Mouse (Mus musculus): ENCODE data around the gene Bcorl1. TPM values are rescaled to one million over a fixed set of nuclear protein-coding genes. Genes with fewer than 3 reads are reported as not detected.

Bcorl1 gene
- total and polyA plus RNA-seq, 2 experiments = 2.2 to 2.8 TPM

DNA sequence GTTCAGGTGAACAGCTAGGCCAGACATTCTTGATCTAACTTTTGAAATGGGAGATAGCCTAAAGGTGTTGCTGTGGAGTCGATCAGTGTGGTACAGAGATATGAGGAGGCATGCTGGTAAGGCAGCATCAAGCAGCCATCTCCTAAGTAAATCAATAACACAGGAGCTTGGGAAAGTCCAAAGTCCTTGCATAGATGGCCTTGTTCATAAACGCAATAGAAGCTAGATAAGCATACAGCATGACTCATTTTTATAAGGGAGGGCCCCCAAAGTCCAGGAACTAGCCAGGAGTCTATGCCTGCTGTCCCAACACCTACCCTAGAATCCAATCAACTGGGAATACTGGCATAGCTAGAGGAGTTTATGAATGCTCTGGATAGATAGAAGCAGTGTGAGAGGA, 77.3 kb downstream of the Bcorl1 start:
- DNase-seq (ENCODE audit: extremely low read depth, low read depth, low spot score) = no peak
- WGBS = 42% methylated on average over 2 of the region's 2 CpGs
- Histone ChIP-seq H3K9ac (ENCODE audit: low read depth, low read length) (no peak overlapping the region), H3K4me3 (ENCODE audit: insufficient read depth, low read depth, low read length) (no peak overlapping the region), H3K27me3 (ENCODE audit: control insufficient read depth, insufficient read depth, low read length) (no peaks in the 10 kb centered on the region), H3K79me2 (ENCODE audit: control insufficient read depth, insufficient read depth, low read length) (no peaks in the 10 kb centered on the region), H3K4me1 (ENCODE audit: control insufficient read depth, insufficient read depth, low read length) (no peaks in the 10 kb centered on the region), H3K36me3 (ENCODE audit: control insufficient read depth, insufficient read depth, low read length) (no peaks in the 10 kb centered on the region), H3K27ac (replicated peaks; ENCODE audit: insufficient read depth, low read depth, low read length) (no peak overlapping the region)
- no peak for TF ChIP-seq POLR2A (IDR thresholded peaks at IDR 0.05; ENCODE audit: extremely low read depth, insufficient read depth, low read length)
- no peak for TF ChIP-seq CTCF (IDR thresholded peaks at IDR 0.05; ENCODE audit: low read depth, low read length)

DNA sequence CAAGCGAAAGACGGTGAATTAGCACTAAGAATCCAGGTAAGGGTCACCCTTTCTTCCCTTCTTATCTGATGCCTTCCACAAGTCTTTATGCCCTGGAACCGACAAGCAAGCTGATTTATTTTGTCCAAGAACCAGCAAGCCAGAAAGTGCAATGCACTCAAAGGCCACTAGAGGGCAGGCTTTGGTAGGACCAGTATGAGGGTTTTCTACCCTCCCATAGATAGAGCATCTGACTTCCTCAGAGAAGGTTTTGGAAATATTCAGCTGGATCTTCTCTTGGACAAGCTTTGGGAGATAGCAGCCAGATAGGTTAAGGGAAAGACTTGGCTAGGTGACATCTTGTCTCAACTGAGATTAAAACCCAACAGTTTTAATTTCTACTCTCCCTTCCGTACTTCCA, 81.8 kb downstream of the Bcorl1 start:
- DNase-seq (ENCODE audit: extremely low read depth, low read depth, low spot score) = peak; percentile 45
- TF ChIP-seq POLR2A (IDR thresholded peaks at IDR 0.05; ENCODE audit: extremely low read depth, insufficient read depth, low read length) (no peak), CTCF (IDR thresholded peaks at IDR 0.05; ENCODE audit: low read depth, low read length) (peak; percentile 54; the same call in 1 of the 2 replicates)
- WGBS = 38% methylated on average over 4 of the region's 4 CpGs

DNA sequence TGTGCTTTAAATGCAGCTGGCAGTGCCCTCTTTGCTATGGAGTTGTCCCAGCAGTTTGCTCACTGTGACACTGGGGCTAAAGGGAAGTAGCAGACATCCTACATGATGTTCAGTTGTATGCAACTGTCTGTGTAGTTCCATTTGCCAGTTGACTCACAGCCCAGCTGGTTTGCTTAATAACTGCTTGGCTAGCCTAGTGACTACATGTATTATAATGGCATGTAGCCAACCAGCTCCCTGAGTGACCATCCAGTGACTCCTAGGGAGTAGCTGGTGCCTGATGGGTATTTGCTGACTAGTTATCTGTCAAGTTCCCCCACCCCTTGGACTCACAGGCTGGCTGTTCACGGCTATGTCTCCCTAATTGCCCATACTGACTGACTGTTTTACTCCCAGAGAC, 82.5 kb downstream of the Bcorl1 start:
- no peak overlapping the region for H3K4me3 ChIP-seq (ENCODE audit: insufficient read depth, low read depth, low read length)
- 39% methylated on average over 1 of the region's 1 CpGs for WGBS
- H3K4me1 ChIP-seq (ENCODE audit: control insufficient read depth, insufficient read depth, low read length) = peaks cover 3% of the 10 kb centered on the region; the same call in 1 of the 2 replicates
- no peaks in the 10 kb centered on the region for H3K27me3 ChIP-seq (ENCODE audit: control insufficient read depth, insufficient read depth, low read length)
- TF ChIP-seq POLR2A (IDR thresholded peaks at IDR 0.05; ENCODE audit: extremely low read depth, insufficient read depth, low read length) (no peak), CTCF (IDR thresholded peaks at IDR 0.05; ENCODE audit: low read depth, low read length) (no peak)
- DNase-seq (ENCODE audit: extremely low read depth, low read depth, low spot score) = peak; percentile 9
- H3K79me2 ChIP-seq (ENCODE audit: control insufficient read depth, insufficient read depth, low read length) = no peaks in the 10 kb centered on the region
- no peak overlapping the region for H3K9ac ChIP-seq (ENCODE audit: low read depth, low read length)
- H3K27ac ChIP-seq (replicated peaks; ENCODE audit: insufficient read depth, low read depth, low read length) = no peak overlapping the region
- no peaks in the 10 kb centered on the region for H3K36me3 ChIP-seq (ENCODE audit: control insufficient read depth, insufficient read depth, low read length)

More for the DNA sequence above, 81.8 kb downstream of the Bcorl1 start:
- Histone ChIP-seq H3K9ac (ENCODE audit: low read depth, low read length) (no peak overlapping the region), H3K27ac (replicated peaks; ENCODE audit: insufficient read depth, low read depth, low read length) (no peak overlapping the region), H3K79me2 (ENCODE audit: control insufficient read depth, insufficient read depth, low read length) (no peaks in the 10 kb centered on the region), H3K4me1 (ENCODE audit: control insufficient read depth, insufficient read depth, low read length) (peaks cover 3% of the 10 kb centered on the region; the same call in 1 of the 2 replicates), H3K27me3 (ENCODE audit: control insufficient read depth, insufficient read depth, low read length) (no peaks in the 10 kb centered on the region), H3K36me3 (ENCODE audit: control insufficient read depth, insufficient read depth, low read length) (no peaks in the 10 kb centered on the region), H3K4me3 (ENCODE audit: insufficient read depth, low read depth, low read length) (no peak overlapping the region)

DNA sequence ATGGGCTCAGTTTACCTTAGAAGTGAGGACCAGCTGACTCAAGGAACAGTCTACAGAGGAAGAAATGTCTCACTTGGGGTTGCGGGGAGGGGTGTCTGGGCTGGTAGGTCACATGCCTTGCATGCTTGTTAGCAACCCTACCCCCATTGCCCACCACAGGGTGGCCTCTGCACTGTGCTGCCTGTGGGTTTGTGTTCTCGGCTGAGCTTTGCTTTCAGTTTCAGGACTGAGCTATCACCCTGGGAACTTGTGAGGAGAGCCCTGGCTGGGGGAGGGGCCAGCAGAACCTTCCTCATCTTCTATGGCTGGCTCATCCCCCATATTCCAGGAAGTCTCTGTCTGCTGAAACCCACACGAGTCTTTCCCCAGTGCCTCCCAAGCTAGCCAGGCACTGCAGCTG, 83.4 kb downstream of the Bcorl1 start:
- peak overlapping the region; percentile 42; the same call in 1 of the 2 replicates for H3K27ac ChIP-seq (replicated peaks; ENCODE audit: insufficient read depth, low read depth, low read length)
- no peaks in the 10 kb centered on the region for H3K36me3 ChIP-seq (ENCODE audit: control insufficient read depth, insufficient read depth, low read length)
- peak overlapping the region; percentile 12; the same call in 1 of the 2 replicates for H3K9ac ChIP-seq (ENCODE audit: low read depth, low read length)
- DNase-seq (ENCODE audit: extremely low read depth, low read depth, low spot score) = peak; percentile 22
- no peak overlapping the region for H3K4me3 ChIP-seq (ENCODE audit: insufficient read depth, low read depth, low read length)
- TF ChIP-seq POLR2A (IDR thresholded peaks at IDR 0.05; ENCODE audit: extremely low read depth, insufficient read depth, low read length) = no peak
- TF ChIP-seq CTCF (IDR thresholded peaks at IDR 0.05; ENCODE audit: low read depth, low read length) = 0 out of 2 replicates have a peak, but pooled peaks have one; percentile 6
- peaks cover 3% of the 10 kb centered on the region; the same call in 1 of the 2 replicates for H3K4me1 ChIP-seq (ENCODE audit: control insufficient read depth, insufficient read depth, low read length)
- H3K79me2 ChIP-seq (ENCODE audit: control insufficient read depth, insufficient read depth, low read length) = no peaks in the 10 kb centered on the region
- no peaks in the 10 kb centered on the region for H3K27me3 ChIP-seq (ENCODE audit: control insufficient read depth, insufficient read depth, low read length)
- WGBS = 43% methylated on average over 3 of the region's 3 CpGs

DNA sequence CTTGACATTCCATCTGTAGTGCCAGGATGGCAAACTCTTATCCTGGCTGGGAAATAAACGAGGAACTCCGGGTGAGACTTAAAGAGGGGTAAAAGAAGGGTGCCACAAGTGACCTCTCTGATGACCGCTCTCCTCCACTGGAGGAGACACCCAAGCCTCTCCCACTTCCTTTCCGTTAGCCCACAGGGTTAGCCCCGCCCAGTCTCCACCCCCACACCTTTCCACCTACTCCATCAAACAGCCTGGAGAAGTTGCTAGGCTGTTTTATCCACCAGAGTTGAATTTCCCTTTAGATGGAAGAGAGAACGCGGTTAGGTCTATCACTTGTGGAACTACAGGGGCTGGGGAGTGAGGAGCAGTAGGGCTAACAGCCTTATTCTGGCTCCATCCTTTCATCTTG, 84.1 kb downstream of the Bcorl1 start:
- Histone ChIP-seq H3K4me3 (ENCODE audit: insufficient read depth, low read depth, low read length) (no peak overlapping the region), H3K27ac (replicated peaks; ENCODE audit: insufficient read depth, low read depth, low read length) (peak overlapping the region; percentile 42; the same call in 1 of the 2 replicates), H3K79me2 (ENCODE audit: control insufficient read depth, insufficient read depth, low read length) (no peaks in the 10 kb centered on the region), H3K9ac (ENCODE audit: low read depth, low read length) (no peak overlapping the region), H3K27me3 (ENCODE audit: control insufficient read depth, insufficient read depth, low read length) (no peaks in the 10 kb centered on the region), H3K36me3 (ENCODE audit: control insufficient read depth, insufficient read depth, low read length) (no peaks in the 10 kb centered on the region), H3K4me1 (ENCODE audit: control insufficient read depth, insufficient read depth, low read length) (peaks cover 3% of the 10 kb centered on the region; the same call in 1 of the 2 replicates)
- WGBS = 49% methylated on average over 7 of the region's 7 CpGs
- TF ChIP-seq CTCF (IDR thresholded peaks at IDR 0.05; ENCODE audit: low read depth, low read length) (no peak), POLR2A (IDR thresholded peaks at IDR 0.05; ENCODE audit: extremely low read depth, insufficient read depth, low read length) (no peak)
- DNase-seq (ENCODE audit: extremely low read depth, low read depth, low spot score) = no peak

DNA sequence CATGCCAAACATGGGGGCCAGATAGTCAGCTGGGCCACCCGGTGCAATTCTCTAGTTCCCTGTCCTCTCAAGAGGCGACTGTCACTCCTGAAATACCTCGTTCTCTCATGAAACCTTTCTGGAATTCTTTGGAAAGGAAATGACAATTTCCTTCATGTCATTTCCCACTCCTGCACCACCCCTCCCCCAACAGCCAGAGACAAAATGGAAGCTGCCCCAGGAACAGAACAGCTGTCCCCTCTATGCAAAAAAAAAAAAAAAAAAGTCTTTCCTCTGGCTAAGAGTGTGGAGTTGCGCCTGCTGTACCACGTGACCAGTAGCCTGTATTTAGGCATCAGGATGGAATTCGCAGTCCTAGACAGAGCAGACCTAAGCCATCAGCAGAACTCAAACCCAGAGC, 87.1 kb downstream of the Bcorl1 start:
- peaks cover 3% of the 10 kb centered on the region; the same call in 1 of the 2 replicates for H3K4me1 ChIP-seq (ENCODE audit: control insufficient read depth, insufficient read depth, low read length)
- peak overlapping the region; percentile 56; the same call in 1 of the 2 replicates for H3K27ac ChIP-seq (replicated peaks; ENCODE audit: insufficient read depth, low read depth, low read length)
- WGBS = 79% methylated on average over 6 of the region's 6 CpGs
- no peaks in the 10 kb centered on the region for H3K36me3 ChIP-seq (ENCODE audit: control insufficient read depth, insufficient read depth, low read length)
- no peaks in the 10 kb centered on the region for H3K27me3 ChIP-seq (ENCODE audit: control insufficient read depth, insufficient read depth, low read length)
- H3K9ac ChIP-seq (ENCODE audit: low read depth, low read length) = no peak overlapping the region
- no peak for DNase-seq (ENCODE audit: extremely low read depth, low read depth, low spot score)
- no peaks in the 10 kb centered on the region for H3K79me2 ChIP-seq (ENCODE audit: control insufficient read depth, insufficient read depth, low read length)
- H3K4me3 ChIP-seq (ENCODE audit: insufficient read depth, low read depth, low read length) = no peak overlapping the region
- no peak for TF ChIP-seq POLR2A (IDR thresholded peaks at IDR 0.05; ENCODE audit: extremely low read depth, insufficient read depth, low read length)
- TF ChIP-seq CTCF (IDR thresholded peaks at IDR 0.05; ENCODE audit: low read depth, low read length) = no peak

Measured in liver, adult 2 months (tissue).